Mouse (Mus musculus): ENCODE results near the gene Coq8a. TPM values are rescaled to one million over a fixed set of nuclear protein-coding genes. Genes with fewer than 3 reads are reported as not detected.

Coq8a gene
- polyA plus RNA-seq, 1 experiment from 2014 or later = 16.0 TPM

DNA sequence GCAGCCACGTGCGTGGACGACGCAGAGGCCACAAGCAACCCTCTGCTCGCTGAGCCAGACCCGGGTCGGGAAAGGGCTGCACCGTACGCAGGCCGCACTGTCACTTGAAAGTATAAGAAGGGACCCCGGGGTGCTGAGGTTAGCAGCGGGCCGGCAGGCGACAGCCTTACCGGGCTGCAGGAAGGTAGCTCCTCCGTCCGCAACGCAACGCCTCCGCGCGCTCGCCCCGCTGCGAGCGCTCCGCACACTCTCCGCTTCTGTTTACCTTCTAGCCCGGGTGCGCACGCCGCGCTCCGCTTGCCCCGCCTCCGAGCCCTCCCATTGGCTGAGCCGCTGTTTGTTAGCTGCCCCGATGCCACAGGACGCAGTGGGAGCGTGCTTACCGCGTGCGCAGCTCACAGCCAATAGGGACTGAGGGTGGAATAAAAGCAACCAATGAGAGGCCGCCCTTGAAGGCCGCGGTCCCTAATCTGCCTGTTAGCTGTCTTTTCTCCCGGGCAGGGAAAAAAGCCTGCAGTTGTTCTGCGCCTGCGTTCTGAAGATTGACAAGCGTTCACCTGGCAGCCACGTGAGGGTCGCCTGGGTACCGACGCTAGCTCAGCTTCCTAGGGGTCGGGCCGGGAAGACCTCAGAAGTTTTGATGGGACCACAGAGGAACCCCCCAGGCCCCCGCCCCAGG, 3.6 kb downstream of the Coq8a start:
- ATAC-seq (ENCODE audit: insufficient read depth, low FRiP score, low read depth) = peak; percentile 100
- Histone ChIP-seq H3K9me3 (no peaks in the 10 kb centered on the region), H3K27ac (peak overlapping the region; percentile 52), H3K4me3 (replicated peaks) (peak overlapping the region; percentile 82), H3K36me3 (no peaks in the 10 kb centered on the region), H3K4me1 (0 out of 2 replicates have a peak, but pooled peaks cover 3% of the 10 kb centered on the region), H3K4me2 (peak overlapping the region; percentile 88), H3K27me3 (replicated peaks) (no peaks in the 10 kb centered on the region), H3K9ac (peak overlapping the region; percentile 27; the same call in 1 of the 2 replicates)
- under 1% methylated on average over 57 of the region's 57 CpGs for WGBS

- no peaks in the 10 kb centered on the region for H3K9me3 ChIP-seq
- H3K27me3 ChIP-seq (replicated peaks) = no peaks in the 10 kb centered on the region
- H3K4me2 ChIP-seq = peak overlapping the region; percentile 88
- 18% methylated on average over 9 of the region's 9 CpGs for WGBS
- H3K9ac ChIP-seq = peak overlapping the region; percentile 27; the same call in 1 of the 2 replicates
- no peaks in the 10 kb centered on the region for H3K36me3 ChIP-seq
- H3K27ac ChIP-seq = peak overlapping the region; percentile 23; the same call in 1 of the 2 replicates
- H3K4me1 ChIP-seq = 0 out of 2 replicates have a peak, but pooled peaks cover 3% of the 10 kb centered on the region
- peak overlapping the region; percentile 82 for H3K4me3 ChIP-seq (replicated peaks)
- ATAC-seq (ENCODE audit: insufficient read depth, low FRiP score, low read depth) = peak; percentile 56
Measured at GRCm38 (mm10) chr1:180194781-180195471, 4.5 kb downstream of the Coq8a start.

DNA sequence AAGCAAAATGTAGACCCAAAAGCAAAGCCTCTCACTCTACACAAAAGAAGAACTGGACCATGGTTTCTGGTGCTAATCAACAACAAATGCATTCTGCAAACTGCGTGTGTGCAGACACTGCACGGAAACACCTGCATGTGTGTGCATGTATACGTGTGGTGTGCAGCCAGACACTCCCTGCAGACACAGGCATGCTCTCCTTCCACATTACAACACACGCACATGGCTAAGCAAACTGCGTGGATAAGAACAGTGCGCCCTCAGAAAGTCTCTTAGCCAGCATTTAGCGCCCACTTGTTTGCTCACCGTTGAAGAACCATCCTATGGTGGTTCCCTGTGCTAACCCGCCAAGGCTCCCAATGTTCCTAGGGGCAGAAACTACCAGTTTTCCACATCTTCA, 5.4 kb downstream of the Coq8a start:
- Histone ChIP-seq H3K4me2 (peak overlapping the region; percentile 88; the same call in 1 of the 2 replicates), H3K9me3 (no peaks in the 10 kb centered on the region), H3K9ac (no peak overlapping the region), H3K27ac (no peak overlapping the region), H3K4me1 (0 out of 2 replicates have a peak, but pooled peaks cover 3% of the 10 kb centered on the region), H3K27me3 (replicated peaks) (no peaks in the 10 kb centered on the region), H3K4me3 (replicated peaks) (no peak overlapping the region), H3K36me3 (no peaks in the 10 kb centered on the region)
- WGBS = 86% methylated on average over 9 of the region's 9 CpGs
- no peak for ATAC-seq (ENCODE audit: insufficient read depth, low FRiP score, low read depth)

DNA sequence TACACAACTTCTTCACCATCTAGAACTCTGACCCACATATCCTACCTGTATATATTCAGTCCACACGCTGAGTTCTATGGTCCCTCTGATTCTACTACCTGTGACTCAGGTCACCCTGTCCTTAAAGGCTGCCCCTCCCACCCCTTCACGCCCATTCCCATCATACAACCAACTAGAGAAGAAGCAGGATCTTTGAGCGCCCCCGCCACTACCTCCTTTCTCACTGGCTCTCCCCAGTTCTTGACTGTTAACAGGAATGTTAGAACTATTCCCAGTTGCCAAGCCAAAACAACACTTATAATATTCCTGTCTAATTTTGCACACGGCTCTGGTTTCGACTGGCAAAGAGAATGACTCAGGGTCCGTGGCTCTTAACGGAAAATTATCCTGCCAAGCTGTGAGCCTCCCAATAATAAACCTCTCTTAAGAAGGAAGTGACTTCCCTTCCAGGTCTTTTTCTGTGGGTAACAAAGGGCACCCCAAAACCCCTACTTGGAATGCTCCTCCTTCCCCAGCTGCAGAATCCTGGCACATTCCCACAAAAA, 5.9 kb downstream of the Coq8a start:
- Histone ChIP-seq H3K9ac (no peak overlapping the region), H3K4me3 (replicated peaks) (no peak overlapping the region), H3K27ac (no peak overlapping the region), H3K27me3 (replicated peaks) (no peaks in the 10 kb centered on the region), H3K4me2 (no peak overlapping the region), H3K36me3 (no peaks in the 10 kb centered on the region), H3K9me3 (no peaks in the 10 kb centered on the region), H3K4me1 (0 out of 2 replicates have a peak, but pooled peaks cover 3% of the 10 kb centered on the region)
- no peak for ATAC-seq (ENCODE audit: insufficient read depth, low FRiP score, low read depth)
- 75% methylated on average over 8 of the region's 8 CpGs for WGBS

- ATAC-seq (ENCODE audit: insufficient read depth, low FRiP score, low read depth) = no peak
- Histone ChIP-seq H3K4me2 (no peak overlapping the region), H3K9me3 (no peaks in the 10 kb centered on the region), H3K36me3 (no peaks in the 10 kb centered on the region), H3K9ac (no peak overlapping the region), H3K27me3 (replicated peaks) (no peaks in the 10 kb centered on the region), H3K4me1 (0 out of 2 replicates have a peak, but pooled peaks cover 3% of the 10 kb centered on the region), H3K27ac (no peak overlapping the region), H3K4me3 (replicated peaks) (no peak overlapping the region)
- WGBS = 47% methylated on average over 4 of the region's 4 CpGs
Measured at GRCm38 (mm10) chr1:180192866-180193265, 6.5 kb downstream of the Coq8a start.

DNA sequence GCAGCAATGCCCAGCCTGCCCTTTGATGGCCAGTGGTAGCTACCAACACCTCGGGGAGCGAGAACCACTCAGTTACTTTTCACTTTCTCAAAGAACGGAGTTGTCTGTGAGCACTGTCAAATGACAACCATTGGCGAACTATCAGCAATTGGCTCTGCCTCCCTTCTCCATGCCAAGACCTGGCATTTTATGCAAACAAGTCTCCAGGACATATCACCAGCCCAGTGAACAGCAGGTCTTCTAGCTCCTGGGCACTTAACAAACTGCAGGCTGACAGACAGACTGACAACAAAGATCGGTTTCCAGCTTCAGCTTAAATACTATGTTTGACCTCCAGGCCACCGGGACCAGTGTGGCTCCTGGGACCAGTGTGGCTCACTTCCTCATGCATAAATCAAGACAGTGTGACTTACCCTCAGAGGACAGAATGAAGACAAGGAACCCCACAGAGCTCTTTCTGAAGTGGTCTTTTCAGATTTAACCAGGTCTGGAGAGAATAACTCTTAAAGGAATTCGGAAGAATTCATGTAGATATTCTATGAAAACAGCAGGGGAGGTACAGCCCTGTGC, 7.7 kb downstream of the Coq8a start:
- Histone ChIP-seq H3K4me1 (0 out of 2 replicates have a peak, but pooled peaks cover 6% of the 10 kb centered on the region), H3K9me3 (no peaks in the 10 kb centered on the region), H3K36me3 (no peaks in the 10 kb centered on the region), H3K27ac (no peak overlapping the region), H3K4me2 (no peak overlapping the region), H3K27me3 (replicated peaks) (no peaks in the 10 kb centered on the region), H3K4me3 (replicated peaks) (no peak overlapping the region), H3K9ac (no peak overlapping the region)
- ATAC-seq (ENCODE audit: insufficient read depth, low FRiP score, low read depth) = no peak
- 71% methylated on average over 7 of the region's 7 CpGs for WGBS

- WGBS = 78% methylated on average over 8 of the region's 8 CpGs
Measured at GRCm38 (mm10) chr1:180191112-180191511, 8.3 kb downstream of the Coq8a start.

DNA sequence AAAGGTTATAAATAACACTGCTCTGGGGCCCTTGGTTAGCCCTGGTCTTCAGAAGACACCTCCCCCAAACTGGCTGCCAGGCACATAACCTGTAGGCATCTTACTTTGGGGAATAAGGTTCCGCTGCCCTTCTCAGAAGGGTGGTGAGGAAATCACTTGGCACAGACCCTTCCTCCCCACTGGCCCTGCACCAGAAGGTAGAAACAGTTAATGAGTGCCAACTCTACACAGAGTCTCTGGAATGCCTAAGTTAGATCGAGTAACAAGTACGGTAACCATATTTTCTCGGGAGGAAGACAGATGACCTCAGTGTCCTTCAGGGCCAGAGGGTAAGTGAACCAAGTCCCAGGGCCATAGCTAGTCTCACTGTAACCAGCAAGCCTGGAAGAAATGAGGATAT, 10.5 kb downstream of the Coq8a start:
- WGBS = 80% methylated on average over 4 of the region's 4 CpGs
- Histone ChIP-seq H3K9me3 (no peaks in the 10 kb centered on the region), H3K4me3 (replicated peaks) (no peak overlapping the region), H3K27me3 (replicated peaks) (no peaks in the 10 kb centered on the region), H3K27ac (no peak overlapping the region), H3K4me2 (no peak overlapping the region), H3K9ac (no peak overlapping the region), H3K4me1 (peaks cover 13% of the 10 kb centered on the region; the same call in 1 of the 2 replicates), H3K36me3 (no peaks in the 10 kb centered on the region)
- no peak for ATAC-seq (ENCODE audit: insufficient read depth, low FRiP score, low read depth)

More at GRCm38 (mm10) chr1:180191112-180191511, 8.3 kb downstream of the Coq8a start:
- Histone ChIP-seq H3K9me3 (no peaks in the 10 kb centered on the region), H3K27ac (no peak overlapping the region), H3K4me1 (0 out of 2 replicates have a peak, but pooled peaks cover 11% of the 10 kb centered on the region), H3K4me2 (no peak overlapping the region), H3K36me3 (no peaks in the 10 kb centered on the region), H3K27me3 (replicated peaks) (no peaks in the 10 kb centered on the region), H3K4me3 (replicated peaks) (no peak overlapping the region), H3K9ac (no peak overlapping the region)
- no peak for ATAC-seq (ENCODE audit: insufficient read depth, low FRiP score, low read depth)

DNA sequence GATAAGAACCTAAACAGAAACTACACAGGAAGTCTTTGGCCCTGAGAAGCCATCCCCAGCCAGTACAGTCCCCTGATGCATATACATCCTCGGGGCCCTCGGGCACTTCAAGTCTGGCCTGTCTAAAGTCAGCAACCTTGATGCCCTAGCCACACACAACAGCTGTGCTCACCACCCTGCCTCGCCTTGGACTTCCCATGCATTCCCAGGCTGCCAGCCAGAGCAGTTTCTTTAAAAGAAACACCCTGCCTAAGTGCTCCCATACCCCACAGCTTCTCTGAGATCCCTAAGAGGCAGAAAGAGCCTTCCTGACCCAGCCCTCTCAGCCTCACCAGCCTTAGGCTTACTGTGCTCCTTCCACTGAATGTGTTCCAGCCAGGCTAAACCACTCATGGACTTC, 13.0 kb downstream of the Coq8a start:
- 73% methylated on average over 3 of the region's 3 CpGs for WGBS
- Histone ChIP-seq H3K27ac (no peak overlapping the region), H3K9ac (no peak overlapping the region), H3K27me3 (replicated peaks) (no peaks in the 10 kb centered on the region), H3K4me1 (peaks cover 13% of the 10 kb centered on the region; the same call in 1 of the 2 replicates), H3K4me2 (no peak overlapping the region), H3K36me3 (no peaks in the 10 kb centered on the region), H3K9me3 (no peaks in the 10 kb centered on the region), H3K4me3 (replicated peaks) (no peak overlapping the region)
- no peak for ATAC-seq (ENCODE audit: insufficient read depth, low FRiP score, low read depth)

- Histone ChIP-seq H3K4me3 (replicated peaks) (no peak overlapping the region), H3K27ac (no peak overlapping the region)
Measured at GRCm38 (mm10) chr1:180185877-180186276, 13.5 kb downstream of the Coq8a start.

DNA sequence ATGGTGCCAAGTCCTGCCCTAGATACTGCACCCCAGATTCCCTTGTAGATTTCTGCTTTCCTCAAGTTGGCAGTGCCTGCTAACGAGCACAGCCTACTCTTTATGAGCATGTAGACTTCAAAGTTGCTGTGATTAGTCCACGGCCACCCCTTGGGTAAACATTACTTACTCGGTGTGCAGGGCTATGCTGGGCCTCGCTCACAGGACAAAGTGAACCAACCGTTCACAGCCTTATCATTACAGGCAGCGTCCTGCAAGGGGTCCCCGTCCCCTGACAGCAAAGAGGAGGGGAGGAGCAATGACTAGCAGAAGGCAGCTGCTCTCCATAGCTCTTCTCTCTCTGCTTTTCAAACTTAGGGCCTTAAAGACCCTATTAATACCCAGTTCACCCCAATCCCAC, 14.6 kb downstream of the Coq8a start:
- peak overlapping the region; percentile 36; the same call in 1 of the 2 replicates for H3K27ac ChIP-seq
- peaks cover 13% of the 10 kb centered on the region; the same call in 1 of the 2 replicates for H3K4me1 ChIP-seq
- H3K9ac ChIP-seq = no peak overlapping the region
- ATAC-seq (ENCODE audit: insufficient read depth, low FRiP score, low read depth) = peak; percentile 83
- 33% methylated on average over 7 of the region's 7 CpGs for WGBS
- H3K36me3 ChIP-seq = no peaks in the 10 kb centered on the region
- H3K4me2 ChIP-seq = no peak overlapping the region
- no peaks in the 10 kb centered on the region for H3K27me3 ChIP-seq (replicated peaks)
- no peak overlapping the region for H3K4me3 ChIP-seq (replicated peaks)
- H3K9me3 ChIP-seq = no peaks in the 10 kb centered on the region

More at GRCm38 (mm10) chr1:180185877-180186276, 13.5 kb downstream of the Coq8a start:
- 55% methylated on average over 5 of the region's 5 CpGs for WGBS
- Histone ChIP-seq H3K27me3 (replicated peaks) (no peaks in the 10 kb centered on the region), H3K4me1 (peaks cover 13% of the 10 kb centered on the region; the same call in 1 of the 2 replicates), H3K4me2 (no peak overlapping the region), H3K9me3 (no peaks in the 10 kb centered on the region), H3K9ac (no peak overlapping the region), H3K36me3 (no peaks in the 10 kb centered on the region)
- no peak for ATAC-seq (ENCODE audit: insufficient read depth, low FRiP score, low read depth)

Data from stomach, embryonic 15.5 days (tissue).